Mouse (Mus musculus): ENCODE measurements around the gene Sptlc3. TPM values are rescaled to one million over a fixed set of nuclear protein-coding genes. Genes with fewer than 3 reads are reported as not detected.
A peak's percentile ranks its signal among the peaks of the same experiment; 100 is the strongest.

The Sptlc3 gene
- polyA plus RNA-seq, 1 experiment from 2014 or later: not detected

- no peaks in the 10 kb centered on the region for H3K36me3 ChIP-seq (replicated peaks)
- no peak for ATAC-seq (replicated peaks)
- WGBS: 83% methylated on average over 3 of the region's 3 CpGs
- no peaks in the 10 kb centered on the region for H3K9me3 ChIP-seq
- no peaks in the 10 kb centered on the region for H3K27me3 ChIP-seq (replicated peaks)
- no peak overlapping the region for H3K9ac ChIP-seq
- no peak overlapping the region for H3K27ac ChIP-seq
- no peaks in the 10 kb centered on the region for H3K4me1 ChIP-seq
- H3K4me2 ChIP-seq: no peak overlapping the region
- no peak overlapping the region for H3K4me3 ChIP-seq
Measured at GRCm38 (mm10) chr2:139649518-139649917, 155.8 kb downstream of the Sptlc3 start.

- 56% methylated on average over 4 of the region's 4 CpGs for WGBS
- ATAC-seq (replicated peaks): peak; percentile 48; the same call in 1 of the 2 replicates
- H3K9me3 ChIP-seq: no peaks in the 10 kb centered on the region
- no peaks in the 10 kb centered on the region for H3K36me3 ChIP-seq (replicated peaks)
- H3K4me3 ChIP-seq: no peak overlapping the region
- H3K27me3 ChIP-seq (replicated peaks): no peaks in the 10 kb centered on the region
- H3K4me2 ChIP-seq: no peak overlapping the region
- H3K27ac ChIP-seq: no peak overlapping the region
- no peaks in the 10 kb centered on the region for H3K4me1 ChIP-seq
- no peak overlapping the region for H3K9ac ChIP-seq
Measured at GRCm38 (mm10) chr2:139656750-139657149, 163.0 kb downstream of the Sptlc3 start.

- Histone ChIP-seq H3K36me3 (replicated peaks) (no peaks in the 10 kb centered on the region), H3K27ac (no peak overlapping the region), H3K9me3 (no peaks in the 10 kb centered on the region), H3K9ac (no peak overlapping the region), H3K27me3 (replicated peaks) (peaks cover 16% of the 10 kb centered on the region; the same call in 1 of the 2 replicates), H3K4me1 (peaks cover 9% of the 10 kb centered on the region), H3K4me2 (no peak overlapping the region), H3K4me3 (no peak overlapping the region)
- WGBS: 94% methylated on average over 3 of the region's 3 CpGs
- ATAC-seq (replicated peaks): no peak
Measured at GRCm38 (mm10) chr2:139671838-139672237, 178.1 kb downstream of the Sptlc3 start.

DNA sequence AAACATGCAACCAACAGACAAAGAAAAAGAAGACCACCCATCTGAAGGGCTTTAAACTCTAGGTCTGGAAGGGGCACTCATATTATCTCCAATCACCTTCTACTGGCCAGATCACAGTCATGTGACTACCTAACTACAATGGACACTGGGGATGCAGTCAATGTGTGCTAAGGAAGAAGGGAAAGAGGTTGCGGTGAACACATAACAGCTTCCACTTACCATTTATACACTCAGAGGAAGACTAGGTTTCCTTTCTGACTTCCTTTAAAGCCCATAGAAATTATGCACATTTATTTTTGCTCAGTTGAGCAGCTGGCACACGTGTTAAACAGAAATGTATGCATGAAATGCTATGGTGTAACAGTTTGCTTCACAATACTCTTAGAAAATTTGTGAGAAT lies 178.7 kb downstream of the Sptlc3 start:
- Histone ChIP-seq H3K27me3 (replicated peaks) (peaks cover 16% of the 10 kb centered on the region; the same call in 1 of the 2 replicates), H3K4me1 (peaks cover 12% of the 10 kb centered on the region), H3K27ac (no peak overlapping the region), H3K9ac (no peak overlapping the region), H3K4me2 (no peak overlapping the region), H3K36me3 (replicated peaks) (no peaks in the 10 kb centered on the region), H3K4me3 (no peak overlapping the region), H3K9me3 (no peaks in the 10 kb centered on the region)
- ATAC-seq (replicated peaks): no peak
- WGBS: 66% methylated on average over 2 of the region's 2 CpGs

- Histone ChIP-seq H3K27ac (no peak overlapping the region), H3K4me3 (peak overlapping the region; percentile 95), H3K9me3 (no peaks in the 10 kb centered on the region), H3K4me1 (peaks cover 20% of the 10 kb centered on the region), H3K4me2 (peak overlapping the region; percentile 99), H3K27me3 (replicated peaks) (peaks cover 27% of the 10 kb centered on the region), H3K36me3 (replicated peaks) (no peaks in the 10 kb centered on the region), H3K9ac (peak overlapping the region; percentile 82)
- peak; percentile 68 for ATAC-seq (replicated peaks)
- under 1% methylated on average over 52 of the region's 52 CpGs for WGBS
Measured at GRCm38 (mm10) chr2:139677065-139677762, 183.5 kb downstream of the Sptlc3 start.

GRCm38 (mm10) chr2:139677809-139678274 lies 184.1 kb downstream of the Sptlc3 start, which contains the start of gene Ism1:
TSS of gene Ism1 (plus strand) at chr2:139678178.
- H3K27me3 ChIP-seq (replicated peaks): peaks cover 27% of the 10 kb centered on the region
- no peaks in the 10 kb centered on the region for H3K36me3 ChIP-seq (replicated peaks)
- H3K9me3 ChIP-seq: no peaks in the 10 kb centered on the region
- H3K4me3 ChIP-seq: peak within 1 kb of the TSS; percentile 95
- H3K4me2 ChIP-seq: peak within 1 kb of the TSS; percentile 99
- peak; percentile 78 for ATAC-seq (replicated peaks)
- WGBS: 0% methylated on average over 26 of the region's 39 CpGs
- H3K4me1 ChIP-seq: peaks cover 20% of the 10 kb centered on the region
- peak within 1 kb of the TSS; percentile 82 for H3K9ac ChIP-seq
- H3K27ac ChIP-seq: peak within 1 kb of the TSS; percentile 79

GRCm38 (mm10) chr2:139678275-139679140 lies 184.8 kb downstream of the Sptlc3 start:
- WGBS: under 1% methylated on average over 73 of the region's 84 CpGs
- Histone ChIP-seq H3K4me2 (peak overlapping the region; percentile 99), H3K9me3 (no peaks in the 10 kb centered on the region), H3K27ac (peak overlapping the region; percentile 79), H3K9ac (peak overlapping the region; percentile 82), H3K4me3 (peak overlapping the region; percentile 95), H3K27me3 (replicated peaks) (peaks cover 27% of the 10 kb centered on the region), H3K4me1 (peaks cover 20% of the 10 kb centered on the region), H3K36me3 (replicated peaks) (no peaks in the 10 kb centered on the region)
- ATAC-seq (replicated peaks): peak; percentile 93

GRCm38 (mm10) chr2:139682540-139682939 lies 188.8 kb downstream of the Sptlc3 start:
- WGBS: 88% methylated on average over 3 of the region's 3 CpGs
- no peaks in the 10 kb centered on the region for H3K36me3 ChIP-seq (replicated peaks)
- no peak overlapping the region for H3K4me2 ChIP-seq
- peaks cover 11% of the 10 kb centered on the region for H3K27me3 ChIP-seq (replicated peaks)
- no peak overlapping the region for H3K27ac ChIP-seq
- peaks cover 6% of the 10 kb centered on the region; the same call in 1 of the 2 replicates for H3K4me1 ChIP-seq
- H3K4me3 ChIP-seq: no peak overlapping the region
- no peaks in the 10 kb centered on the region for H3K9me3 ChIP-seq
- no peak overlapping the region for H3K9ac ChIP-seq
- ATAC-seq (replicated peaks): no peak

Other genes with a start within 250 kb of the Sptlc3 start
- 0.41 and 0.72 TPM in 2 replicates for gene Ism1, start 184.3 kb downstream of the Sptlc3 start, polyA plus RNA-seq (2015; fragmentation: Nextera tagmentation; extraction: Ambion mirVana)